Mouse (Mus musculus): Measurements from ENCODE around the gene Ptprd. TPM values are rescaled to one million over a fixed set of nuclear protein-coding genes. Genes with fewer than 3 reads are reported as not detected.

Gene Ptprd
- polyA plus RNA-seq, 1 experiment from 2014 or later, result 13.8 TPM

DNA sequence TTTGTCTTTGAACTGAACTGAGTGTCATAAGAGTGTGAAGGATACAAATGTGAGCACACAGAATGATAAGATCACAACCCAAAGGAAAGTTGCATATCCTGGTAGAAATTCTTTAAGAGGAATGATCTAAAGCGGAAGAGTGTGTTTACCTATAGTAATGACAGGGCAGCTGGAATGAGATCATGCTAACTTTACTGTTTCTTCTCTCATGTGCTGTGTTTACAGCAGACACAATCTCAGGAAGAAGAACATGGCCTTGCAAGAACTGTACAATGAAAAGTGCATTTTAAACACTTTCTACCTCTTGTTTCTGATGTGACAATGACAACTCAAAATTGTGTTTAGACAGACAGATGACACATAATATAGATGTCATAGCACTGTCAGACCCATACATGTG is 1621.0 kb downstream of the Ptprd start:
- WGBS, result 61% methylated on average over 1 of the region's 1 CpGs
- no peak for TF ChIP-seq CTCF (IDR thresholded peaks at IDR 0.05; ENCODE audit: low read depth)
- Histone ChIP-seq H3K27ac (ENCODE audit: low read depth, low read length) (no peak overlapping the region), H3K36me3 (ENCODE audit: control insufficient read depth, insufficient read depth) (no peaks in the 10 kb centered on the region), H3K4me2 (replicated peaks; ENCODE audit: low read depth) (no peak overlapping the region), H3K4me3 (ENCODE audit: low read depth, low read length) (no peak overlapping the region), H3K9me3 (ENCODE audit: control insufficient read depth) (no peaks in the 10 kb centered on the region), H3K27me3 (replicated peaks; ENCODE audit: control insufficient read depth, insufficient read depth, low read length) (no peaks in the 10 kb centered on the region), H3K9ac (ENCODE audit: low read depth, low read length) (no peak overlapping the region), H3K4me1 (replicated peaks; ENCODE audit: control insufficient read depth, insufficient read depth, low read length) (no peaks in the 10 kb centered on the region)
- ATAC-seq, result no peak

GRCm38 (mm10) chr4:76583025-76583424 is 1628.7 kb downstream of the Ptprd start:
- WGBS, result 90% methylated on average over 3 of the region's 3 CpGs
- Histone ChIP-seq H3K27ac (ENCODE audit: low read depth, low read length) (no peak overlapping the region), H3K27me3 (replicated peaks; ENCODE audit: control insufficient read depth, insufficient read depth, low read length) (no peaks in the 10 kb centered on the region), H3K36me3 (ENCODE audit: control insufficient read depth, insufficient read depth) (no peaks in the 10 kb centered on the region), H3K4me3 (ENCODE audit: low read depth, low read length) (no peak overlapping the region), H3K4me2 (replicated peaks; ENCODE audit: low read depth) (no peak overlapping the region), H3K9ac (ENCODE audit: low read depth, low read length) (no peak overlapping the region), H3K4me1 (replicated peaks; ENCODE audit: control insufficient read depth, insufficient read depth, low read length) (no peaks in the 10 kb centered on the region), H3K9me3 (ENCODE audit: control insufficient read depth) (no peaks in the 10 kb centered on the region)
- TF ChIP-seq CTCF (IDR thresholded peaks at IDR 0.05; ENCODE audit: low read depth), result no peak
- no peak for ATAC-seq

DNA sequence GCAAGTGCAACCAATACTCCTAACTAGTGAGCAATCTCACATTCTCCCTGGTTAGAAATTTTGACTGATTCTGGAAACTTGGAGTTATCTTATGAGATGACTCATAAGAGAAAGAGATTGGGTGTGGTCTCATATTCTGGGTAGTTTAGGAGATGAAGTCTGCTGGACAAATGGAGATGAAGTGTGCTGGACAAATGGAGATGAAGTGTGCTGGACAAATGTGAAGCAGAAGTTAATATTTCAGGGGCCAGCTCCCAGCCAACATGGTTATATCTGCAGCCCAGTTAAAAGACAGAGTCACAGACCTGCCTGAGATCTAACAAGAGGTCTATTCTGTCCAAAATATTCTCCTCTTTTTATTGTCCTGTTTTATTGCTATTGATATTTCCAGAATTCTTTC is 1645.8 kb downstream of the Ptprd start:
- Histone ChIP-seq H3K27me3 (replicated peaks; ENCODE audit: control insufficient read depth, insufficient read depth, low read length) (no peaks in the 10 kb centered on the region), H3K4me2 (replicated peaks; ENCODE audit: low read depth) (no peak overlapping the region), H3K27ac (ENCODE audit: low read depth, low read length) (no peak overlapping the region), H3K36me3 (ENCODE audit: control insufficient read depth, insufficient read depth) (no peaks in the 10 kb centered on the region), H3K9ac (ENCODE audit: low read depth, low read length) (no peak overlapping the region), H3K4me1 (replicated peaks; ENCODE audit: control insufficient read depth, insufficient read depth, low read length) (no peaks in the 10 kb centered on the region), H3K4me3 (ENCODE audit: low read depth, low read length) (no peak overlapping the region), H3K9me3 (ENCODE audit: control insufficient read depth) (no peaks in the 10 kb centered on the region)
- TF ChIP-seq CTCF (IDR thresholded peaks at IDR 0.05; ENCODE audit: low read depth), result no peak
- no peak for ATAC-seq

DNA sequence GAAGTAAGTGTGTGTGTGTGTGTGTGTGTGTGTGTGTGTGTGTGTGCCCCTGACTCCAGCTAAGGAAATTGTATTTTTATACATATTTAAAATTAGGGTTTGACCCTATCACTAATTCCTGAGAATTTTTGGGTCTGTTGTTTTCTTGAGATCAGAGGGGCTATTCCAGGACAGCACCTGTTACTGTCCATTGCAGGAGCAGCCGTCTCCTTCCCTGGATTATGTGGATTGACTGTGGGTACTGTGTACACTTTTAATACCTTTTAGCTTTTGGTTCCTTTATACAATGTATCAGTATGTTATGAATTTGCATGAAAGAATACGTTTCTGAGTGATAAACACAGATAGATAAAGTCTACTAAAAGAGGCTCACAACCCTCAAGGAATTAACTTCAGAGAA is 1670.0 kb downstream of the Ptprd start:
- no peaks in the 10 kb centered on the region for H3K36me3 ChIP-seq (ENCODE audit: control insufficient read depth, insufficient read depth)
- no peaks in the 10 kb centered on the region for H3K9me3 ChIP-seq (ENCODE audit: control insufficient read depth)
- no peak overlapping the region for H3K4me2 ChIP-seq (replicated peaks; ENCODE audit: low read depth)
- H3K27me3 ChIP-seq (replicated peaks; ENCODE audit: control insufficient read depth, insufficient read depth, low read length), result no peaks in the 10 kb centered on the region
- H3K4me1 ChIP-seq (replicated peaks; ENCODE audit: control insufficient read depth, insufficient read depth, low read length), result no peaks in the 10 kb centered on the region
- H3K9ac ChIP-seq (ENCODE audit: low read depth, low read length), result no peak overlapping the region
- ATAC-seq, result no peak
- H3K27ac ChIP-seq (ENCODE audit: low read depth, low read length), result no peak overlapping the region
- 66% methylated on average over 2 of the region's 2 CpGs for WGBS
- H3K4me3 ChIP-seq (ENCODE audit: low read depth, low read length), result no peak overlapping the region
- no peak for TF ChIP-seq CTCF (IDR thresholded peaks at IDR 0.05; ENCODE audit: low read depth)

DNA sequence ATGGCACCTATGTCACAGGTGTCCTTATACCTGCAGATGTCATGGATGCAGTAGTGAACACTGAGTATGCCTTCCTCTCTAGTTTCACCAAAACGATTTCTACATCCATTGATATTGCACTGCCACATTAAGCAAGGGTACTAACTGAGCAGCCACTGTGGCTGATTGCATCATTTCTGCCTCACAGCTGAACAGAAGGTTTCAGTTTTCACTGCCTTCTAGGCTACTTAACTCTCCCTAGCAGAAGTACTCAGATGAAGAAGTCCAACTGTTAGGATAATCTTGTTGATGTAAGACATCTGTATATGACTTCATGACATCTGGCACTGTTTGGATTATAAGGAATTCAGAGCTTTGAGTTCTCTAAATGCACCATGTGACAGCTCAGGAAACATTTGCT is 1678.8 kb downstream of the Ptprd start:
- no peak overlapping the region for H3K9ac ChIP-seq (ENCODE audit: low read depth, low read length)
- no peak for TF ChIP-seq CTCF (IDR thresholded peaks at IDR 0.05; ENCODE audit: low read depth)
- ATAC-seq, result no peak
- H3K27me3 ChIP-seq (replicated peaks; ENCODE audit: control insufficient read depth, insufficient read depth, low read length), result no peaks in the 10 kb centered on the region
- no peak overlapping the region for H3K4me3 ChIP-seq (ENCODE audit: low read depth, low read length)
- no peak overlapping the region for H3K27ac ChIP-seq (ENCODE audit: low read depth, low read length)
- H3K9me3 ChIP-seq (ENCODE audit: control insufficient read depth), result peaks cover 2% of the 10 kb centered on the region; the same call in 1 of the 2 replicates
- no peaks in the 10 kb centered on the region for H3K4me1 ChIP-seq (replicated peaks; ENCODE audit: control insufficient read depth, insufficient read depth, low read length)
- H3K36me3 ChIP-seq (ENCODE audit: control insufficient read depth, insufficient read depth), result no peaks in the 10 kb centered on the region
- H3K4me2 ChIP-seq (replicated peaks; ENCODE audit: low read depth), result no peak overlapping the region
- 73% methylated on average over 1 of the region's 1 CpGs for WGBS

DNA sequence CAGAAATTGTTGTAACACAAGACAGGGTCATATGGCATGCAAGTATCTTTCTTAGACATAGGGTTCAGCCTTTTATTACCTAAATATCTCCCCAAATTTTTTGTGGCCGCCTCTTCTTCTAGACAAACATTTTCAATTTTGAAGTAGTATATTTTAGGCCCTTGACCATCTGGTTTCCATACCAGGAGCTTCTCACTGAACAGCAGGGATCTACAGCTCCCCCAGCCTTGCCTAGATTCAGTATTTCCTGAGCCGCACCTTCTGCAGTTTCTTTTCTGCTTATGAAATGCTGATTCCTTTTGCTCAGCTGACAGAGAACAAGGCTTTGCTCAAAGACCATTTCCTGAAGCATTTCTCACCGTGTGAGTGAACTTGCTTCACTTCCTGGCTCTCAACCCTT is 1686.5 kb downstream of the Ptprd start:
- no peak for ATAC-seq
- no peaks in the 10 kb centered on the region for H3K27me3 ChIP-seq (replicated peaks; ENCODE audit: control insufficient read depth, insufficient read depth, low read length)
- no peak for TF ChIP-seq CTCF (IDR thresholded peaks at IDR 0.05; ENCODE audit: low read depth)
- H3K27ac ChIP-seq (ENCODE audit: low read depth, low read length), result no peak overlapping the region
- 74% methylated on average over 3 of the region's 3 CpGs for WGBS
- peaks cover 2% of the 10 kb centered on the region; the same call in 1 of the 2 replicates for H3K9me3 ChIP-seq (ENCODE audit: control insufficient read depth)
- no peak overlapping the region for H3K4me3 ChIP-seq (ENCODE audit: low read depth, low read length)
- no peak overlapping the region for H3K4me2 ChIP-seq (replicated peaks; ENCODE audit: low read depth)
- no peaks in the 10 kb centered on the region for H3K4me1 ChIP-seq (replicated peaks; ENCODE audit: control insufficient read depth, insufficient read depth, low read length)
- H3K9ac ChIP-seq (ENCODE audit: low read depth, low read length), result no peak overlapping the region
- no peaks in the 10 kb centered on the region for H3K36me3 ChIP-seq (ENCODE audit: control insufficient read depth, insufficient read depth)

GRCm38 (mm10) chr4:76503279-76503601 is 1708.5 kb downstream of the Ptprd start:
- H3K4me3 ChIP-seq (ENCODE audit: low read depth, low read length), result no peak overlapping the region
- 48% methylated on average over 3 of the region's 3 CpGs for WGBS
- no peak for ATAC-seq

More at GRCm38 (mm10) chr4:76503279-76503601, 1708.5 kb downstream of the Ptprd start:
- no peak for TF ChIP-seq CTCF (IDR thresholded peaks at IDR 0.05; ENCODE audit: low read depth)
- no peak overlapping the region for H3K27ac ChIP-seq (ENCODE audit: low read depth, low read length)
- H3K4me2 ChIP-seq (replicated peaks; ENCODE audit: low read depth), result no peak overlapping the region
- no peaks in the 10 kb centered on the region for H3K36me3 ChIP-seq (ENCODE audit: control insufficient read depth, insufficient read depth)
- H3K9ac ChIP-seq (ENCODE audit: low read depth, low read length), result no peak overlapping the region
- H3K4me1 ChIP-seq (replicated peaks; ENCODE audit: control insufficient read depth, insufficient read depth, low read length), result no peaks in the 10 kb centered on the region
- no peaks in the 10 kb centered on the region for H3K27me3 ChIP-seq (replicated peaks; ENCODE audit: control insufficient read depth, insufficient read depth, low read length)
- H3K9me3 ChIP-seq (ENCODE audit: control insufficient read depth), result no peaks in the 10 kb centered on the region
